Mouse (Mus musculus): ENCODE results near the gene Aig1.

DNA sequence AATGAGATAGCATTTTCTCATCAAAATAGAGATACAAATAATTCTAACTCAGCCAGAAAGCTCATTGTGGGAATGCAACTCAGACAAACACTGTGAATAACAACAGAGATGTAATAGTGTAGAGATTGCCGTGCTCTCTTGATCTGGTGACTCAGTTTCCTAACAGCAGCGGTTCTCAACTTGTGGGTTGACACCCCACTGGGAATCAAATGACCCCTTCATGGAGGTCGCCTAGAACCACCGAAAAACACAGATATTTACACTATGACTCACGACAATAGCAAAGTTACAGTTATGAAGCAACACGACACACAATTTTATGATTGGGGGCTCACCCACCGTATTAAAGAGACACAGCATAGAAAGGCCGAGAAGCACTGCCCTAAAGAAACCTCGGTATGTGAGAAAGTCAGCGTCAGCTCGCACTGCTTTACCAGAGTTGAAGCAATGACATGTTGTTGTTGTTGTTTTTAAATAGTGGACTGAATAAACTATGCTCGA, 35.7 kb downstream of the Aig1 start:
- TF ChIP-seq CTCF (IDR thresholded peaks at IDR 0.05; ENCODE audit: borderline replicate concordance, insufficient read depth, low read depth, low read length) (no peak), POLR2A (IDR thresholded peaks at IDR 0.05; ENCODE audit: borderline replicate concordance, insufficient read depth, low read length) (no peak)
